Mouse (Mus musculus): ENCODE measurements around the gene Nags.

GRCm38 (mm10) chr11:102193657-102194440 is 48.5 kb downstream of the Nags start:
- TF ChIP-seq CTCF (IDR thresholded peaks at IDR 0.05; ENCODE audit: low read depth) (no peak), EP300 (IDR thresholded peaks at IDR 0.05; ENCODE audit: low read depth) (no peak)
